Comparison of ENCODE assay signal across 15 mouse cellular contexts in the genomic region with DNA sequence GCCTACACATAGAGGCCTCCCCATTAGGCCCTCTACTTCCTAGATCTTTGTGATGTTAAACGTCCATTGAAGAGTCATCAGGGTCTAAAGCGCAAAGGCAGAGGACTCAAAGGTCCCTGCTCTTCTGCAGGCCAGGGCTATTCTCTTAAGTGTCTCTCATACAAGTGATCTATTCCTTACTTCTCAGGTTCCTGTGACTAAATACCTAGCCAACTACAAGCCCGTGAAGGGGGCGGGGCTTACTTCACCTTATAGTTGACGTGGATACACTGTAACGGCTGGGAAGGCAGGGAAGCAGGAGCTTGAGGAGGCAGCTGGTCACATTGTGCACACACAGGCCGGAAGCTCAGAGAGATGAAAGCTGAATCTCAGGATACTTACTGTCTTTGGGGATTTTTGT. TPM values are rescaled to one million over a fixed set of nuclear protein-coding genes. Genes with fewer than 3 reads are reported as not detected.
DNase-seq lines count a peak whose midpoint lies in the region; ATAC-seq and TF ChIP-seq lines count a peak whose summit lies in the region.
"Had no signal": no experiment of that assay in that cellular context is flagged by ENCODE, and none has a peak within 500 bp of the region (broad histone marks: within the 10 kb centered on the region; RNA-seq: fewer than 3 reads in every experiment).

No protein-coding gene starts in this region.

- H3K9me3 ChIP-seq in embryonic facial prominence, embryonic 11.5 days (replicated peaks; ENCODE audit: control insufficient read depth, low read length): no peaks in the 10 kb centered on the region
- H3K9me3 ChIP-seq in limb, embryonic 15.5 days: no peaks in the 10 kb centered on the region
- H3K9me3 ChIP-seq: midbrain, embryonic 12.5 days had no signal

- ATAC-seq in embryonic facial prominence, embryonic 11.5 days (replicated peaks; ENCODE audit: insufficient number of reproducible peaks, low FRiP score, low TSS enrichment, low read depth): no peak
- no peak for ATAC-seq in limb, embryonic 15.5 days (ENCODE audit: insufficient number of reproducible peaks, low FRiP score, low TSS enrichment, low read depth)
- ATAC-seq: activated CD4-positive, CD25-positive, alpha-beta regulatory T cell, adult 4 months had no signal

- no peak overlapping the region for H3K4me2 ChIP-seq in embryonic facial prominence, embryonic 11.5 days (ENCODE audit: low read depth, low read length)
- H3K4me2 ChIP-seq in limb, embryonic 15.5 days: 0 out of 2 replicates have a peak overlapping the region, but pooled peaks have one; percentile 62
- H3K4me2 ChIP-seq: hindbrain, embryonic 14.5 days; midbrain, embryonic 12.5 days had no signal

- 81% methylated on average over 7 of the region's 7 CpGs for WGBS in kidney, adult 2 months
- WGBS in embryonic facial prominence, embryonic 11.5 days: 88% methylated on average over 7 of the region's 7 CpGs
- 79% methylated on average over 7 of the region's 7 CpGs for WGBS in limb, embryonic 15.5 days

- no peak overlapping the region for H3K9ac ChIP-seq in embryonic facial prominence, embryonic 11.5 days (replicated peaks; ENCODE audit: low read length)
- H3K9ac ChIP-seq in limb, embryonic 15.5 days: no peak overlapping the region
- H3K9ac ChIP-seq: hindbrain, embryonic 14.5 days; midbrain, embryonic 12.5 days had no signal

- H3K27ac ChIP-seq in kidney, adult 2 months (ENCODE audit: insufficient read depth, low read depth, low read length): 0 out of 2 replicates have a peak overlapping the region, but pooled peaks have one; percentile 58
- H3K27ac ChIP-seq in embryonic facial prominence, embryonic 11.5 days (replicated peaks; ENCODE audit: low read depth, low read length): peak overlapping the region; percentile 71; the same call in 1 of the 2 replicates
- peak overlapping the region; percentile 99 for H3K27ac ChIP-seq in limb, embryonic 15.5 days
- H3K27ac ChIP-seq: hindbrain, embryonic 14.5 days; midbrain, embryonic 12.5 days had no signal

- H3K27me3 ChIP-seq in kidney, adult 2 months (replicated peaks; ENCODE audit: control insufficient read depth, insufficient read depth, low read length): no peaks in the 10 kb centered on the region
- H3K27me3 ChIP-seq in embryonic facial prominence, embryonic 11.5 days (ENCODE audit: control insufficient read depth, insufficient read depth, low read length): no peaks in the 10 kb centered on the region
- H3K27me3 ChIP-seq in limb, embryonic 15.5 days: no peaks in the 10 kb centered on the region

- no peak for DNase-seq in kidney, adult 2 months
- no peak for DNase-seq in kidney, adult 18-20 months
- peak; percentile 26 for DNase-seq in ES-CJ7 (ENCODE audit: low read depth, low spot score)
- DNase-seq in embryonic facial prominence, embryonic 11.5 days (ENCODE audit: low spot score): no peak
- DNase-seq in right cerebral cortex, postnatal 10 days (ENCODE audit: low spot score in 2 of 2): no peak
- DNase-seq in adrenal gland, postnatal 25 days: no peak
- DNase-seq: cerebellum, adult 11 months; gastrocnemius, postnatal 36 days; kidney, adult 9 months; lung, adult 18-20 months; thymus, postnatal 4 days had no signal

- H3K36me3 ChIP-seq in kidney, adult 2 months (ENCODE audit: control insufficient read depth, insufficient read depth, low read length): no peaks in the 10 kb centered on the region
- H3K36me3 ChIP-seq in embryonic facial prominence, embryonic 11.5 days (replicated peaks; ENCODE audit: control insufficient read depth, insufficient read depth, low read depth, low read length): no peaks in the 10 kb centered on the region
- peaks cover 20% of the 10 kb centered on the region for H3K36me3 ChIP-seq in limb, embryonic 15.5 days
- H3K36me3 ChIP-seq: midbrain, embryonic 12.5 days had no signal

- no peak overlapping the region for H3K4me3 ChIP-seq in kidney, adult 2 months (ENCODE audit: insufficient read depth, low read depth, low read length)
- H3K4me3 ChIP-seq in embryonic facial prominence, embryonic 11.5 days (ENCODE audit: low read depth, low read length): no peak overlapping the region
- H3K4me3 ChIP-seq in limb, embryonic 15.5 days: no peak overlapping the region
- H3K4me3 ChIP-seq: midbrain, embryonic 12.5 days had no signal

- TF ChIP-seq CTCF in kidney, adult 2 months (conservative IDR thresholded peaks at IDR 0.05; ENCODE audit: insufficient read depth, insufficient read length, low read depth, low read length): no peak

- peaks cover 22% of the 10 kb centered on the region for H3K4me1 ChIP-seq in kidney, adult 2 months (ENCODE audit: control insufficient read depth, insufficient read depth, low read length)
- H3K4me1 ChIP-seq in embryonic facial prominence, embryonic 11.5 days (ENCODE audit: control insufficient read depth, insufficient read depth, low read length): peaks cover 5% of the 10 kb centered on the region; the same call in 1 of the 2 replicates
- peaks cover 82% of the 10 kb centered on the region for H3K4me1 ChIP-seq in limb, embryonic 15.5 days

- TF ChIP-seq POLR2A in kidney, adult 2 months (IDR thresholded peaks at IDR 0.05; ENCODE audit: low read depth, low read length): no peak

RNA-seq across cellular contexts. Expression of a gene that starts 6.5 kb away (rescaled TPM):
- polyA plus RNA-seq in kidney, adult 2 months (2012; rRNA removed): 122 and 131 TPM in 2 replicates
- 288 and 316 TPM in 2 replicates for polyA plus RNA-seq in embryonic facial prominence, embryonic 11.5 days (2014; fragmentation: Nextera tagmentation; extraction: Ambion mirVana)
- polyA plus RNA-seq in limb, embryonic 15.5 days (2015; fragmentation: Nextera tagmentation; extraction: Ambion mirVana): 1,913 and 2,040 TPM in 2 replicates
- 390 and 445 TPM in 2 replicates for total RNA-seq in adrenal gland, postnatal 25 days (2021)
